Mouse (Mus musculus) stomach, postnatal 0 days (tissue): ENCODE measurements at regions not wholly inside any gene's neighbourhood (a gene's known extent, or its start where the extent isn't known, plus 50 kb on each side); places are given as distances from the start of the nearest gene placed in this dataset.

Source experiments
- CTCF ChIP-seq: IDR thresholded peaks from 2 replicates; pipeline ENCODE4 v1.5.1; 2016; ENCODE audit warnings: antibody characterized with exemption, low read depth, mild to moderate bottlenecking, moderate library complexity
- EP300 ChIP-seq: optimal IDR thresholded peaks from 2 replicates; pipeline ENCODE3; 2016; ENCODE audit warnings: antibody characterized with exemption

DNA sequence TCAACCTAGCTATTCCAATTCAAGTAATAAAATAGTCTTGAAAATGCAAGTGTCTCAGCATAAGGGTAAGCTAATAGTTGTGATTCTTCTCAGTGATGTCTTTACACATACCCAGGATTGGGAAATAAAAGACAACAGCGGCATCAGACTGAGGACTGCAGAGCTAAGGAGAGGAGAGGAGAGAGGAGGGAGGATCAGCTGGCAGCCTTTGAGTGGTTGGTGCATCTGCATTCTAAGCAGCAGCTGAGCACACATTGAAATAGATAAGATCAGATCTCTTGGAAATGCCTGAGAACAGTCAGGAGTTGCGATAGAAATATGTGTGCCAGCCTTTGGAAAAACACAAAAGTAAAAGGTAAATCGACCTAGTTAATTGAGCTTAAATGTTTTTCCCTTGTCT, 480.3 kb upstream of the Mpdz start:
- TF ChIP-seq CTCF (no peak), EP300 (no peak)
